Mouse (Mus musculus) testis, postnatal 14 days (tissue): ENCODE data around the gene Fbxo36.
A peak's percentile ranks its signal among the peaks of the same experiment; 100 is the strongest.

Source experiments
- DNase-seq: peaks from one replicate; pipeline ENCODE4 v3.0.0; 2021; ENCODE audit warnings: low spot score

The Fbxo36 gene

GRCm38 (mm10) chr1:84839309-84840017, at the start of gene Fbxo36:
TSS of gene Fbxo36 (plus strand) at chr1:84839841.
- peak; percentile 95 for DNase-seq

- no peak for DNase-seq
Measured at GRCm38 (mm10) chr1:84791393-84791792, 48.2 kb upstream of the Fbxo36 start.

GRCm38 (mm10) chr1:84795335-84795734, 44.3 kb upstream of the Fbxo36 start:
- DNase-seq = no peak

- no peak for DNase-seq
Measured at GRCm38 (mm10) chr1:84799166-84799565, 40.5 kb upstream of the Fbxo36 start.

- DNase-seq = no peak
Measured at GRCm38 (mm10) chr1:84803788-84804187, 35.9 kb upstream of the Fbxo36 start.

GRCm38 (mm10) chr1:84817596-84817995, 22.0 kb upstream of the Fbxo36 start:
- DNase-seq = no peak

GRCm38 (mm10) chr1:84825091-84825490, 14.6 kb upstream of the Fbxo36 start:
- no peak for DNase-seq

- peak; percentile 27 for DNase-seq
Measured at GRCm38 (mm10) chr1:84837523-84838145, 2.0 kb upstream of the Fbxo36 start.

GRCm38 (mm10) chr1:84838156-84838555, 1.5 kb upstream of the Fbxo36 start:
- DNase-seq = no peak

GRCm38 (mm10) chr1:84838621-84839151, 955 bp upstream of the Fbxo36 start:
- DNase-seq = peak; percentile 86

- peak; percentile 79 for DNase-seq
Measured at GRCm38 (mm10) chr1:84840018-84840664, 500 bp downstream of the Fbxo36 start, which contains the start of gene Trip12. TSS of gene Trip12 (minus strand) at chr1:84840516.

- DNase-seq = no peak
Measured at GRCm38 (mm10) chr1:84841061-84841460, 1.4 kb downstream of the Fbxo36 start.

- DNase-seq = no peak
Measured at GRCm38 (mm10) chr1:84843366-84843765, 3.7 kb downstream of the Fbxo36 start.

- no peak for DNase-seq
Measured at GRCm38 (mm10) chr1:84847698-84848097, 8.1 kb downstream of the Fbxo36 start.

- no peak for DNase-seq
Measured at GRCm38 (mm10) chr1:84848335-84848734, 8.7 kb downstream of the Fbxo36 start.

- DNase-seq = no peak
Measured at GRCm38 (mm10) chr1:84848801-84849455, 9.3 kb downstream of the Fbxo36 start.

GRCm38 (mm10) chr1:84849804-84850203, 10.2 kb downstream of the Fbxo36 start:
- DNase-seq = no peak

GRCm38 (mm10) chr1:84850471-84850870, 10.8 kb downstream of the Fbxo36 start:
- no peak for DNase-seq

GRCm38 (mm10) chr1:84851512-84852235, 12.0 kb downstream of the Fbxo36 start:
- no peak for DNase-seq

- no peak for DNase-seq
Measured at GRCm38 (mm10) chr1:84853721-84854120, 14.1 kb downstream of the Fbxo36 start.

- DNase-seq = no peak
Measured at GRCm38 (mm10) chr1:84854966-84855365, 15.3 kb downstream of the Fbxo36 start.

GRCm38 (mm10) chr1:84855756-84856155, 16.1 kb downstream of the Fbxo36 start:
- DNase-seq = peak; percentile 66
